Mouse (Mus musculus) lung, postnatal 0 days (tissue): ENCODE measurements around the gene Terf2. TPM values are rescaled to one million over a fixed set of nuclear protein-coding genes. Genes with fewer than 3 reads are reported as not detected.
A peak's percentile ranks its signal among the peaks of the same experiment; 100 is the strongest.

Experiments
- ATAC-seq: fragments of 200-750 bp; cut with Nextera tagmentation; 2 replicates; pipeline ENCODE4 v1.8.0; 2017; ENCODE audit warnings: moderate library complexity
- DNase-seq: peaks from one replicate; pipeline ENCODE4 v3.0.0-alpha.2; 2016; ENCODE audit warnings: low spot score
- H3K27ac ChIP-seq: fragments of 300-500 bp; sonication (generic); 2 replicates; pipeline ENCODE4 v1.5.1; 2014; ENCODE audit warnings: antibody characterized with exemption, mild to moderate bottlenecking, low read length, mixed read lengths
- H3K27me3 ChIP-seq: fragments of 300-500 bp; sonication (generic); replicated peaks from 2 replicates; pipeline ENCODE4 v1.6.1; 2014; ENCODE audit warnings: low read length, mixed read lengths; ENCODE audit not compliant: insufficient read depth
- H3K36me3 ChIP-seq: fragments of 300-500 bp; sonication (generic); 2 replicates; pipeline ENCODE4 v1.6.1; 2014; ENCODE audit warnings: low read length, mixed read lengths; ENCODE audit not compliant: insufficient read depth
- H3K4me1 ChIP-seq: fragments of 300-500 bp; sonication (generic); 2 replicates; pipeline ENCODE4 v1.6.1; 2014; ENCODE audit warnings: antibody characterized with exemption, low read depth, low read length, mixed read lengths; ENCODE audit not compliant: insufficient read depth
- H3K4me2 ChIP-seq: fragments of 300-500 bp; sonication (generic); replicated peaks from 2 replicates; pipeline ENCODE4 v1.6.1; 2014; ENCODE audit warnings: low read depth, mild to moderate bottlenecking, low read length, moderate library complexity, mixed read lengths
- H3K4me3 ChIP-seq: fragments of 300-500 bp; sonication (generic); 2 replicates; pipeline ENCODE4 v1.5.1; 2014; ENCODE audit warnings: low read depth, low read length
- H3K9ac ChIP-seq: fragments of 300-500 bp; sonication (generic); replicated peaks from 2 replicates; pipeline ENCODE4 v1.6.1; 2014; ENCODE audit warnings: low read depth, mild to moderate bottlenecking
- H3K9me3 ChIP-seq: fragments of 300-500 bp; sonication (generic); 2 replicates; pipeline ENCODE4 v1.6.1; 2016; ENCODE audit warnings: low read length, mixed read lengths
- CTCF ChIP-seq: IDR thresholded peaks from 2 replicates; pipeline ENCODE4 v1.5.1; 2016; ENCODE audit warnings: antibody characterized with exemption, mild to moderate bottlenecking
- EP300 ChIP-seq: IDR thresholded peaks from 2 replicates; pipeline ENCODE4 v1.6.1; 2016; ENCODE audit warnings: antibody characterized with exemption, mild to moderate bottlenecking, control low read depth
- WGBS: fragments of 180-500 bp; shearing (Covaris S2); extraction: QIAGEN DNeasy Blood & Tissue Kit; methylation state at CpG from one replicate; pipeline ENCODE4 v1.1.7; 2014; 5-methylcytosine and 5-hydroxymethylcytosine counted together
- polyA plus RNA-seq: library from polyadenylated mRNA; unstranded; fragments of >200 nt; fragmentation: Nextera tagmentation; extraction: Ambion mirVana; gene quantifications from 2 replicates; pipeline ENCODE4 v1.2.1, GENCODE M21; 2015

Terf2 gene
- polyA plus RNA-seq, 1 experiment from 2014 or later, result 13.2 TPM

- Histone ChIP-seq H3K27ac (0 out of 2 replicates have a peak overlapping the region, but pooled peaks have one; percentile 14), H3K4me1 (peaks cover 8% of the 10 kb centered on the region; the same call in 1 of the 2 replicates), H3K4me2 (no peak overlapping the region), H3K27me3 (no peaks in the 10 kb centered on the region), H3K36me3 (no peaks in the 10 kb centered on the region), H3K9ac (no peak overlapping the region), H3K9me3 (no peaks in the 10 kb centered on the region), H3K4me3 (no peak overlapping the region)
- 39% methylated on average over 8 of the region's 8 CpGs for WGBS
- DNase-seq, result no peak
- no peak for TF ChIP-seq CTCF
- no peak for TF ChIP-seq EP300
- no peak for ATAC-seq
These were observed 39.8 kb upstream of the Terf2 start for GRCm38 (mm10) chr8:107136003-107136612.

DNA sequence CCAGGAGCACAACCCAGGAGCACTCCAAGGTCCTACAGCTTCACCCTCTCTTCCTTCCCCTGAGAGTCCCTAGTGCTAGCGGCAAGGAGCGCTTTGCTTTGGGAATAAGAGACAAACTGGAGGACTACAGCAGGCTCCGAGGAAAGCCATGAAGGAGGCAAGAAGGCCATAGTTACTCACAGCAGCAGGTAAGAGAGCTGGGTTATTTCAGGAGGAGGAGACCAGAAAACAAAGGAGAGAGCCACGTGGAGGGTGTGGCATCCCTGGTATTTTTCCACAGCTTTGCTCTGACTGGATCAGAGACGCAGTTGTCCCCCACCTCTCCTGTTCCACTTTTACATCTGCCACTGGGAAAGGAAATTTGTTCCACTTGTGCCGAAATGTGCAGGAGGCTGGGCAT lies 37.5 kb upstream of the Terf2 start:
- H3K4me2 ChIP-seq, result no peak overlapping the region
- TF ChIP-seq EP300, result no peak
- TF ChIP-seq CTCF, result no peak
- H3K9me3 ChIP-seq, result no peaks in the 10 kb centered on the region
- 44% methylated on average over 6 of the region's 6 CpGs for WGBS
- DNase-seq (peak; percentile 26), ATAC-seq (peak; percentile 49; the same call in 1 of the 2 replicates)
- peaks cover 6% of the 10 kb centered on the region; the same call in 1 of the 2 replicates for H3K4me1 ChIP-seq
- peak overlapping the region; percentile 17; the same call in 1 of the 2 replicates for H3K27ac ChIP-seq
- no peak overlapping the region for H3K9ac ChIP-seq
- no peaks in the 10 kb centered on the region for H3K27me3 ChIP-seq
- no peaks in the 10 kb centered on the region for H3K36me3 ChIP-seq
- H3K4me3 ChIP-seq, result no peak overlapping the region

GRCm38 (mm10) chr8:107132581-107133491 lies 36.5 kb upstream of the Terf2 start:
- no peaks in the 10 kb centered on the region for H3K36me3 ChIP-seq
- H3K4me1 ChIP-seq, result peaks cover 6% of the 10 kb centered on the region; the same call in 1 of the 2 replicates
- no peak overlapping the region for H3K27ac ChIP-seq
- H3K4me3 ChIP-seq, result no peak overlapping the region
- 74% methylated on average over 24 of the region's 24 CpGs for WGBS
- no peak overlapping the region for H3K4me2 ChIP-seq
- no peak overlapping the region for H3K9ac ChIP-seq
- TF ChIP-seq EP300 (no peak), CTCF (no peak)
- ATAC-seq (no peak), DNase-seq (no peak)
- no peaks in the 10 kb centered on the region for H3K9me3 ChIP-seq
- H3K27me3 ChIP-seq, result no peaks in the 10 kb centered on the region

DNA sequence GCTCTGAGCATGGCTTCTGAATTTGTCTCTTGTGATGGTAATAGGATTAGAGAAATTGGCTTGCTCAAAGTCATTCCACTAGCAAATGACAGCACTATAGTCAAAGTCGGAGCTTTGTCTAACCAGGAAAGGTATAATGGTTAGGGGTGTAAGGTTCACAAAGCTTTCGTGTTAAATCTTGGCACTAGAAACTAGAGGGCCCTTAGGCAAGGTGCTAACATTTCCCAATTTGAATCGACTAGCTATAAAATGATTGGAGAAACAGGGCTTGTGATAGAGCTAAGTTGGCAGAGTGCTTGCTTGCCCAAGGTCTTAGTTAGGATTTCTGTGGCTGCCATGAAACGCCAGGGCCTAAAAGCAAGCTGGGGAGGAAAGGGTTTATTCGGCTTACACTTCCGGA lies 33.7 kb upstream of the Terf2 start:
- whole genome bisulfite sequencing, result 70% methylated on average over 6 of the region's 6 CpGs
- no peak overlapping the region for H3K9ac ChIP-seq
- peak overlapping the region; percentile 20 for H3K27ac ChIP-seq
- H3K4me1 ChIP-seq, result peaks cover 6% of the 10 kb centered on the region; the same call in 1 of the 2 replicates
- no peak for ATAC-seq
- TF ChIP-seq CTCF (no peak), EP300 (no peak)
- no peaks in the 10 kb centered on the region for H3K36me3 ChIP-seq
- no peaks in the 10 kb centered on the region for H3K27me3 ChIP-seq
- DNase-seq, result no peak
- no peaks in the 10 kb centered on the region for H3K9me3 ChIP-seq
- no peak overlapping the region for H3K4me2 ChIP-seq
- no peak overlapping the region for H3K4me3 ChIP-seq

DNA sequence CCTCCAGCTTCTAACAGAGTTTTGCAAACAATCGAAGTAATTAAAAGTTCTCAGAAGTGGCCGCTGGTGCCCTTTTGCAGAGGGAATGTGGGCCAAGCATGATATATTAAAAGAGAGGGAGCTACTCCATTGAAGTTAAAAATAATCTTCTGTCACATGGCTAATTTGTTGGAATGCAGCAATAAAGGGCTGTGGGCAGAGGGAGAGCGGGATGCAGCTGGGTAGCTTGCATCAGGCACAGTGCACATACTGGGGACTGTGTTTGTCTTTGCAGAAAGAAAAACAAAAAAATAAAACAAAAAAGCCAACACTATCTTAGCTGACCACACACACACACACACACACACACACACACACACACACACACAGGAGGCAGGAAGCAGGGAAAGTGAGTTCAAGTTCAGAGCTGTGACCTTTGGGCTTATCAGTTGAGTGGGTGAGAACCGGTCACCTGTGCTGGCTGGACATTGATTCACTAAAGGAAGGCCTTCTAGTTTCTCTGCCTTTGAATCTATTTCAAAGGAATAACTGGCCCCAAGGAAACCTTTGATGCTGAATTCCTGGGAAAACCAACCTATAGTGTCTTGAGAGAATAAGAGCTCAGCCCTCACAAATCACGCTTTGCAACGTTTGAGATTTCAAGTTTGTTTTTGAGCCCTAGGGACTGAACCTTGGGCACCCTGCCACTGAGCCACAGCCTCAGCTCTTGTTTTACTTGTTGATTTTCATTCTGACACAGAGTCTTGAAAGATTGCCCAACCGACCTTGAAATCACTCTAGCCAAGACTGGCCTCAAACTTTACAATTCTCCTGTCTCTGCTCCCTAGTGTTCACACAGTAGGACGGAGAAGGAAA lies 33.1 kb upstream of the Terf2 start:
- Histone ChIP-seq H3K27ac (peak overlapping the region; percentile 20), H3K27me3 (no peaks in the 10 kb centered on the region), H3K4me2 (no peak overlapping the region), H3K9me3 (no peaks in the 10 kb centered on the region), H3K4me3 (no peak overlapping the region), H3K4me1 (peaks cover 6% of the 10 kb centered on the region; the same call in 1 of the 2 replicates), H3K36me3 (no peaks in the 10 kb centered on the region), H3K9ac (no peak overlapping the region)
- 26% methylated on average over 8 of the region's 8 CpGs for WGBS
- TF ChIP-seq CTCF (no peak), EP300 (no peak)
- peak; percentile 85 for DNase-seq
- ATAC-seq, result peak; percentile 77

DNA sequence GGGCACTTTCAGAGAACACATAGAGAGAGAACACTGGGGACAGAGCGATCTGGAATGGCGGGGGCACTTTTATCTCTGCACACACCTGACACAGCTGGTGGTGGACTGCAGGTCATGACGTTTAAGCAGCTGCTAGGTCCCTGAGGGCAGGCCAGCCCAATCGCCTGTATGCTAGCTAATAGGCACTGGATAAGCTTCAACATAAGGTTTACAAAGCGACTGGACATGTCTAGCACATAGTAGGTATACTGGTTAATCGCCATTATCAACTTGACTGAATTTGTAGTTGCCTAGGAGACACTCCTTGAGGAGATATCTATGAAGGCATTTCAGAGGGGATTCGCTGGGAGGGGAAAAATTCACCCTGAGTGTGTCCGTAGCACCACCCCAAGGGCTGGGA lies 28.0 kb upstream of the Terf2 start:
- TF ChIP-seq CTCF, result no peak
- no peak for TF ChIP-seq EP300
- no peak for ATAC-seq
- DNase-seq, result no peak
- no peaks in the 10 kb centered on the region for H3K9me3 ChIP-seq
- no peak overlapping the region for H3K4me3 ChIP-seq
- no peak overlapping the region for H3K27ac ChIP-seq
- H3K9ac ChIP-seq, result no peak overlapping the region
- H3K4me1 ChIP-seq, result no peaks in the 10 kb centered on the region; the same call in 1 of the 2 replicates
- 63% methylated on average over 8 of the region's 8 CpGs for WGBS
- no peak overlapping the region for H3K4me2 ChIP-seq
- no peaks in the 10 kb centered on the region for H3K36me3 ChIP-seq
- H3K27me3 ChIP-seq, result no peaks in the 10 kb centered on the region
